Mouse (Mus musculus) stomach, embryonic 15.5 days (tissue): ENCODE measurements at regions not wholly inside any gene's neighbourhood (a gene's known extent, or its start where the extent isn't known, plus 50 kb on each side); places are given as distances from the start of the nearest gene placed in this dataset.

Experiments
- ATAC-seq: fragments of 200-750 bp; cut with Nextera tagmentation; 2 replicates; pipeline ENCODE4 v1.8.0; 2017; ENCODE audit warnings: low read depth, moderate number of reproducible peaks, moderate TSS enrichment; ENCODE audit not compliant: insufficient read depth, low FRiP score
- H3K27ac ChIP-seq: fragments of 300-500 bp; sonication (generic); 2 replicates; pipeline ENCODE4 v1.5.1; 2015; ENCODE audit warnings: mild to moderate bottlenecking, inconsistent platforms
- H3K27me3 ChIP-seq: fragments of 300-500 bp; sonication (generic); replicated peaks from 2 replicates; pipeline ENCODE4 v1.6.1; 2015; ENCODE audit warnings: inconsistent platforms
- H3K36me3 ChIP-seq: fragments of 300-500 bp; sonication (generic); 2 replicates; pipeline ENCODE4 v1.6.1; 2015; ENCODE audit warnings: inconsistent platforms
- H3K4me1 ChIP-seq: fragments of 300-500 bp; sonication (generic); 2 replicates; pipeline ENCODE4 v1.6.1; 2015; ENCODE audit warnings: inconsistent platforms
- H3K4me2 ChIP-seq: fragments of 300-500 bp; sonication (generic); 2 replicates; pipeline ENCODE4 v1.6.1; 2015; ENCODE audit warnings: mild to moderate bottlenecking, inconsistent platforms
- H3K4me3 ChIP-seq: fragments of 300-500 bp; sonication (generic); replicated peaks from 2 replicates; pipeline ENCODE4 v1.5.1; 2015; ENCODE audit warnings: inconsistent platforms
- H3K9ac ChIP-seq: fragments of 300-500 bp; sonication (generic); 2 replicates; pipeline ENCODE4 v1.6.1; 2015; ENCODE audit warnings: inconsistent platforms
- H3K9me3 ChIP-seq: fragments of 300-500 bp; sonication (generic); 2 replicates; pipeline ENCODE4 v1.6.1; 2016; ENCODE audit warnings: inconsistent platforms
- WGBS: fragments of 180-500 bp; shearing (Covaris S2); methylation state at CpG from one replicate; pipeline ENCODE4 v1.1.7; 2015; 5-methylcytosine and 5-hydroxymethylcytosine counted together

DNA sequence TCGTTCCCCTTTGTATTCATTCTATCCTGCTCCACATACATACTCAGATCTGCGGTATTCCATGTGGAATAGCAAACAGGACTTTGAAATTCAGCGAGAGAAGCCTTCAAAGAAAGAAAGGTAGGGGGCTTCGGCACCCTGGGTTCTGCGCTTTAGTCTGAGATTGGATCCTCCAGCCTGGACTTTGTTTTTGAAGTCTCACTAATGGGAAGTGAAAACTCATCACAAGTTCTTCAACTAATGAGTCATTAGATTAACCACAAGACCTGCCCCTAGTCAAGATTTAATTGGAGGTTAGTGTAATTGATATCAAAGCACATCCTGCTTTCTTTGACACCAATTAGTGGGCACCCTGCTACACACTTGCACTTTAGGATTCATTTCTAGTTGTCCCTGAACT lies 492.5 kb upstream of the Zfp960 start:
- H3K36me3 ChIP-seq, result no peaks in the 10 kb centered on the region
- no peak for ATAC-seq
- no peak overlapping the region for H3K4me3 ChIP-seq
- H3K27ac ChIP-seq, result no peak overlapping the region
- H3K4me2 ChIP-seq, result no peak overlapping the region
- no peaks in the 10 kb centered on the region for H3K9me3 ChIP-seq
- no peak overlapping the region for H3K9ac ChIP-seq
- H3K27me3 ChIP-seq, result no peaks in the 10 kb centered on the region
- 66% methylated on average over 5 of the region's 5 CpGs for WGBS
- no peaks in the 10 kb centered on the region for H3K4me1 ChIP-seq

GRCm38 (mm10) chr17:16588791-16589190 lies 475.1 kb upstream of the Zfp960 start:
- Histone ChIP-seq H3K4me1 (no peaks in the 10 kb centered on the region), H3K4me3 (no peak overlapping the region), H3K27me3 (no peaks in the 10 kb centered on the region), H3K9me3 (no peaks in the 10 kb centered on the region), H3K27ac (no peak overlapping the region), H3K4me2 (no peak overlapping the region), H3K9ac (no peak overlapping the region), H3K36me3 (no peaks in the 10 kb centered on the region)
- ATAC-seq, result no peak
- 57% methylated on average over 1 of the region's 1 CpGs for WGBS

DNA sequence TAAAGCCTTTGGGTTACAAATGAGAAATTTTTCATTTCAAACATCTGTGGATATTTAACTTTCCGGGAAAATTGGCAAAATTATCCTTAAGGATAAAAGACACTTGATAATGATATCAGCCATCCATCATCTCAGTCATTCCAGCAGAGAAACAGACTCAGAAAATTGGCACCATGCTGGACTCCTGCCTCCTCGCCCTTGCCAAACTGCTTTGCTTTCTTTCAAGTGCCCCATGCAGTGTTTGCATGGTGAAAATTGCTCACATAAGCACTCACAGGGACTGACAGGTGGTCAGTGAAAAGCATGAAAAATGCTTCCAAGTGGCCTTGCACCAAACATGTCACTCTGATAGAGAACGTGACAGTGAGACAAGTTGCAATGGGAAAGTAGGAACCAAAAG lies 464.2 kb upstream of the Zfp960 start:
- 34% methylated on average over 3 of the region's 3 CpGs for WGBS
- no peak for ATAC-seq
- Histone ChIP-seq H3K9ac (no peak overlapping the region), H3K27me3 (no peaks in the 10 kb centered on the region), H3K4me1 (no peaks in the 10 kb centered on the region), H3K27ac (no peak overlapping the region), H3K4me2 (no peak overlapping the region), H3K4me3 (no peak overlapping the region), H3K9me3 (no peaks in the 10 kb centered on the region), H3K36me3 (no peaks in the 10 kb centered on the region)

- no peak overlapping the region for H3K9ac ChIP-seq
- H3K36me3 ChIP-seq, result no peaks in the 10 kb centered on the region
- no peak overlapping the region for H3K4me2 ChIP-seq
- H3K27me3 ChIP-seq, result no peaks in the 10 kb centered on the region
- no peaks in the 10 kb centered on the region for H3K4me1 ChIP-seq
- WGBS, result 38% methylated on average over 1 of the region's 1 CpGs
- ATAC-seq, result no peak
- no peak overlapping the region for H3K27ac ChIP-seq
- no peak overlapping the region for H3K4me3 ChIP-seq
- H3K9me3 ChIP-seq, result no peaks in the 10 kb centered on the region
Measured at GRCm38 (mm10) chr17:16612405-16612979, 451.4 kb upstream of the Zfp960 start.

DNA sequence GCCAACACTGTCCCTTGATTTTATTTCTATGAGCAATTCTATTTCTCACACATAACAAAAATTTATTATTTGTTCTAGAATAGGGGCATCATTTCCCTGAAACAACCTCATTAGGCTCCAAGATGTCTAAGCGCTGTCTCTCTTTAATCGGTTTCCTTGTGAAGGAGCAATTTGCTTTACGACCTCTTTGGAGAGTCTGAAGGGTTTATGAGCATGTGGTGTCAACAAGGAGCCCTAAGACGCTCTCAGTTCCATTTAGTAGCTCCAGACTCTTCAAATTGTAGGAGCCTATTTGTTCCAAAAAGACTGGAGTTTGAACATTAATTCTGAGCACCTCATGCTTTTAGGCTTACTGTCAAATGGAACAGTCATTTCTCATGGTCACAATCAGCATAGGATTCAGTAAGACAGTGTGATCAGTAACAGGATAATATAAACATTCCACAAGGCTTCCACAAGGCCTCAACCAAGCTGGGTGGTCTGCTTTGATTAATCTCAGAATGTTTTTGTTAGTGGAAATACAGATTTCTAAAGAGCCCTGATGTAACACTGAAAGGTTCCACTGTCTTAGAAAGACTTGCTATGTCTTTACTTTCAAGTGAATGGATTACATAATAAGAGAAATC lies 441.9 kb upstream of the Zfp960 start:
- H3K36me3 ChIP-seq, result no peaks in the 10 kb centered on the region
- 28% methylated on average over 4 of the region's 4 CpGs for WGBS
- H3K4me1 ChIP-seq, result no peaks in the 10 kb centered on the region
- no peak overlapping the region for H3K4me2 ChIP-seq
- no peaks in the 10 kb centered on the region for H3K9me3 ChIP-seq
- no peak overlapping the region for H3K27ac ChIP-seq
- no peak for ATAC-seq
- H3K4me3 ChIP-seq, result no peak overlapping the region
- no peak overlapping the region for H3K9ac ChIP-seq
- H3K27me3 ChIP-seq, result no peaks in the 10 kb centered on the region

DNA sequence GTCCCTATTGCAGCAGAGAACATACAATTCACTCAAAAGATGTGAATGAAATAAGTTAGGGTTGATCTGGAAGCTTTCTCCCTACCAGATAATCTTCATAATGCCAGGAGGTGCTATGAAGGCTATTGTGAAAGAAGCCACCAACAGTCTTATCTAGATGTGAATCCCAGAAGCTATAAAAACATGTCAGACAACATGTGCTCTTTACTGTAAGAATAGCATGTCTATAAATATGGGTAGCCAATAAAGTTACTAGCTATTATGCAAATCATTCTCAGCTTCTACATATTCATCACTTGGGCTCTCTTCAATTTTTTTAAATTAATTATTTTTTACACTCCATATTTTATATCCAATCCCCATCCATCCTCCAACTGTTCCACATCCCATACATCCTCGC lies 434.1 kb upstream of the Zfp960 start:
- 72% methylated on average over 1 of the region's 1 CpGs for WGBS

GRCm38 (mm10) chr17:16633426-16633825 lies 430.5 kb upstream of the Zfp960 start:
- no peak overlapping the region for H3K9ac ChIP-seq
- no peaks in the 10 kb centered on the region for H3K4me1 ChIP-seq
- no peak overlapping the region for H3K27ac ChIP-seq
- H3K4me3 ChIP-seq, result no peak overlapping the region
- no peaks in the 10 kb centered on the region for H3K9me3 ChIP-seq
- H3K36me3 ChIP-seq, result no peaks in the 10 kb centered on the region
- H3K27me3 ChIP-seq, result no peaks in the 10 kb centered on the region
- no peak overlapping the region for H3K4me2 ChIP-seq
- no peak for ATAC-seq

More for the DNA sequence above, 434.1 kb upstream of the Zfp960 start:
- Histone ChIP-seq H3K9ac (no peak overlapping the region), H3K27ac (no peak overlapping the region), H3K4me2 (no peak overlapping the region), H3K4me1 (no peaks in the 10 kb centered on the region), H3K36me3 (no peaks in the 10 kb centered on the region), H3K4me3 (no peak overlapping the region), H3K27me3 (no peaks in the 10 kb centered on the region), H3K9me3 (no peaks in the 10 kb centered on the region)
- no peak for ATAC-seq

GRCm38 (mm10) chr17:16637463-16637862 lies 426.4 kb upstream of the Zfp960 start:
- no peaks in the 10 kb centered on the region for H3K9me3 ChIP-seq
- H3K9ac ChIP-seq, result no peak overlapping the region
- no peaks in the 10 kb centered on the region for H3K36me3 ChIP-seq
- no peaks in the 10 kb centered on the region for H3K4me1 ChIP-seq
- H3K4me3 ChIP-seq, result no peak overlapping the region
- no peak for ATAC-seq
- H3K4me2 ChIP-seq, result no peak overlapping the region
- H3K27ac ChIP-seq, result no peak overlapping the region
- no peaks in the 10 kb centered on the region for H3K27me3 ChIP-seq

DNA sequence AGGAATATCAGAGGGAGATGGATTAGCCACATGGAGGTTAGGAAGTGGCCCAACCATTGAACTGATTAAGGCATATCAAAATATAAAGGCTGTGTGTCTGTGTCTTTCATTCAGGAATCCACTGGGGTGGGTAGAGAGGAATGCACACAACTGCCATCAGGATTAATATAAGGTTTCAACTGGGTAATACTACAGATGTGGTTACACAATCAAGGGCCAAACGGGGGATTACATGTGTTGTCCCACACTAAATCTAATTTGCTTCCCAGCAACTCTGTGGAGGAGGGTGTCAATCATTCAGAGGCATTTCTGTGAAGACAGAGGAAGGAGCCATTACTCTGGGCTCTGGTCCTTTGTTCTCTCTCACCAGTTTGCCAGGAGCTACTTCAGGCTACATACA lies 416.0 kb upstream of the Zfp960 start:
- Histone ChIP-seq H3K27me3 (no peaks in the 10 kb centered on the region), H3K27ac (no peak overlapping the region), H3K36me3 (no peaks in the 10 kb centered on the region), H3K9me3 (no peaks in the 10 kb centered on the region), H3K4me3 (no peak overlapping the region), H3K9ac (no peak overlapping the region), H3K4me1 (no peaks in the 10 kb centered on the region), H3K4me2 (no peak overlapping the region)
- ATAC-seq, result no peak
- 77% methylated on average over 1 of the region's 1 CpGs for WGBS

DNA sequence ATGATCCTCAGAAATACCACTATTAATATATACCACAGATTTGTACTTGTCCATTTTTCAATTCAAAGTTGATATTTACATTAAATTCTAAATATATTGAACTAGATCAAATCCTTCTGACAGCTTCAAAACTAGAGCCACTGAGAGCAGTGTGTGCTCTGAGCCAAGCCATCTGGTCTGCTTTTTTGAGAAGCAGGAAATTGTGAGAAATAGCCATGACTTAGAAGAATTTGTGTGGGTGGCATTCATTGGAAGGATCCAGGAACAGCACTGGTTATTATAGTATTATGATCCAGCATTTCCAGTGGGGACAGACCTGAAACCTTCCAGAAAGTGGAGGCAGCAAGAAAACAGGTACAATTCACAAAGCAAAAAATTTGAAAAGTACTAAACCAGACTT lies 398.7 kb upstream of the Zfp960 start:
- no peak overlapping the region for H3K9ac ChIP-seq
- no peaks in the 10 kb centered on the region for H3K36me3 ChIP-seq
- no peak overlapping the region for H3K4me3 ChIP-seq
- ATAC-seq, result no peak
- H3K4me1 ChIP-seq, result no peaks in the 10 kb centered on the region
- no peaks in the 10 kb centered on the region for H3K9me3 ChIP-seq
- no peak overlapping the region for H3K4me2 ChIP-seq
- no peak overlapping the region for H3K27ac ChIP-seq
- H3K27me3 ChIP-seq, result no peaks in the 10 kb centered on the region

- no peaks in the 10 kb centered on the region for H3K9me3 ChIP-seq
- H3K4me1 ChIP-seq, result no peaks in the 10 kb centered on the region
- H3K27ac ChIP-seq, result no peak overlapping the region
- H3K4me2 ChIP-seq, result no peak overlapping the region
- H3K9ac ChIP-seq, result no peak overlapping the region
- H3K27me3 ChIP-seq, result no peaks in the 10 kb centered on the region
- no peak overlapping the region for H3K4me3 ChIP-seq
- WGBS, result 63% methylated on average over 1 of the region's 1 CpGs
- ATAC-seq, result no peak
- no peaks in the 10 kb centered on the region for H3K36me3 ChIP-seq
Measured at GRCm38 (mm10) chr17:16667606-16668005, 396.3 kb upstream of the Zfp960 start.

DNA sequence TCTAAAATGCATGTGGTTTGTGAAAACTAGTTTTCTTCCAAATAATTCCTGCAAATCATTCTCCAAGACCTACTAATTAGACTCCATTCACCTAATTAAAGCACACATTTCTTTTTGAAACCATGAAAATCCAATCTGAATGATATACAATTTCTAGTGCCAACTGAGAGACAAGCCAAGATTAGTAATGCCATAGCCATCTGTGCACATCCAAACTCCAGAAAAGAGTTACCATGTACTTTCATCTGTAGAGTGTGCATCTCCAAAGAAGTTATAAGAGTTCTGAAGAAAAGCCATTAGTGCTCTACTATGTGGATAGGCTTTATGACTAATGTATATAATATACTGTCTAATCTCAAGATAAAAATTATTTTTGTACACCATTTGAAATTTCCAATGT lies 359.7 kb upstream of the Zfp960 start:
- Histone ChIP-seq H3K4me2 (no peak overlapping the region), H3K36me3 (no peaks in the 10 kb centered on the region), H3K4me1 (no peaks in the 10 kb centered on the region), H3K9me3 (no peaks in the 10 kb centered on the region), H3K27ac (no peak overlapping the region), H3K27me3 (no peaks in the 10 kb centered on the region), H3K9ac (no peak overlapping the region), H3K4me3 (no peak overlapping the region)
- no peak for ATAC-seq

DNA sequence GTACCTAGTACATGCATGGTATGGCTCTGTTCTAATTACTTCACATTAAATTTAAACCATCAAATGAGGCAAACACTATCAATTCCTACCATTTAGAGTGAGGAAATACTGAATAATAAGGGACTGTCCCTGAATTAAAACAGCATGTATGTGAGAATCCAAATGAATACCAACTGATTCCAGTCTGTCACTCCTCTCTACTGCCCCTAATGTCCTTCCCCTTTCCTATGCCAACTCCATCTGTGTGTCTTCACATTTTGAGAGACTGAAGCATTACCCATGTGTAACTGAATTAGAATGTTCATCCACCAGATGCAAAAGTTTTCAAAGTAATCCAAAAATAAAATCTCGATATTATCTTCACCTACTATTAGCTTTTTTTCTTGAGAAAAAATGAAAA lies 358.0 kb upstream of the Zfp960 start:
- Histone ChIP-seq H3K4me1 (no peaks in the 10 kb centered on the region), H3K27ac (no peak overlapping the region), H3K4me2 (no peak overlapping the region), H3K9me3 (no peaks in the 10 kb centered on the region), H3K36me3 (no peaks in the 10 kb centered on the region), H3K27me3 (no peaks in the 10 kb centered on the region), H3K4me3 (no peak overlapping the region), H3K9ac (no peak overlapping the region)
- no peak for ATAC-seq
- WGBS, result 83% methylated on average over 1 of the region's 1 CpGs
